Mouse (Mus musculus): ENCODE measurements around the gene Aida. TPM values are rescaled to one million over a fixed set of nuclear protein-coding genes. Genes with fewer than 3 reads are reported as not detected.
A peak's percentile ranks its signal among the peaks of the same experiment; 100 is the strongest.

Aida gene
- polyA plus RNA-seq, 1 experiment from 2014 or later: 25.0 TPM

GRCm38 (mm10) chr1:183368601-183369400 is 72.4 kb downstream of the Aida start:
- Histone ChIP-seq H3K9ac (ENCODE audit: low read length) (peak overlapping the region; percentile 89), H3K4me2 (ENCODE audit: low read depth, low read length) (peak overlapping the region; percentile 86), H3K4me3 (ENCODE audit: low read length) (peak overlapping the region; percentile 77)

GRCm38 (mm10) chr1:183369427-183370014 is 73.1 kb downstream of the Aida start, which contains the start of gene Mia3:
TSS of gene Mia3 (minus strand) at chr1:183369553.
- Histone ChIP-seq H3K4me2 (ENCODE audit: low read depth, low read length) (peak within 1 kb of the TSS; percentile 86), H3K36me3 (ENCODE audit: control insufficient read depth, insufficient read depth) (peaks cover 4% of the 10 kb centered on the region; the same call in 1 of the 2 replicates), H3K27ac (ENCODE audit: low read length) (peak within 1 kb of the TSS; percentile 53; the same call in 1 of the 2 replicates), H3K9me3 (replicated peaks; ENCODE audit: control insufficient read depth, low read length) (peaks cover under 1% of the 10 kb centered on the region), H3K9ac (ENCODE audit: low read length) (peak within 1 kb of the TSS; percentile 89), H3K4me3 (ENCODE audit: low read length) (peak within 1 kb of the TSS; percentile 77), H3K27me3 (ENCODE audit: control insufficient read depth, insufficient read depth, low read length) (no peaks in the 10 kb centered on the region), H3K4me1 (ENCODE audit: control insufficient read depth, insufficient read depth, low read length) (peaks cover 12% of the 10 kb centered on the region)
- under 1% methylated on average over 46 of the region's 51 CpGs for WGBS
- peak; percentile 99 for ATAC-seq (replicated peaks; ENCODE audit: extremely low read depth, insufficient read depth, low FRiP score)

More at GRCm38 (mm10) chr1:183368601-183369400, 72.4 kb downstream of the Aida start:
- peaks cover 12% of the 10 kb centered on the region for H3K4me1 ChIP-seq (ENCODE audit: control insufficient read depth, insufficient read depth, low read length)
- H3K27me3 ChIP-seq (ENCODE audit: control insufficient read depth, insufficient read depth, low read length): no peaks in the 10 kb centered on the region
- peaks cover 10% of the 10 kb centered on the region; the same call in 1 of the 2 replicates for H3K36me3 ChIP-seq (ENCODE audit: control insufficient read depth, insufficient read depth)
- peak overlapping the region; percentile 53; the same call in 1 of the 2 replicates for H3K27ac ChIP-seq (ENCODE audit: low read length)
- no peaks in the 10 kb centered on the region for H3K9me3 ChIP-seq (replicated peaks; ENCODE audit: control insufficient read depth, low read length)
- 2% methylated on average over 56 of the region's 56 CpGs for WGBS
- ATAC-seq (replicated peaks; ENCODE audit: extremely low read depth, insufficient read depth, low FRiP score): peak; percentile 71

GRCm38 (mm10) chr1:183374728-183375127 is 78.3 kb downstream of the Aida start:
- no peak overlapping the region for H3K4me2 ChIP-seq (ENCODE audit: low read depth, low read length)
- no peak overlapping the region for H3K4me3 ChIP-seq (ENCODE audit: low read length)
- no peaks in the 10 kb centered on the region for H3K27me3 ChIP-seq (ENCODE audit: control insufficient read depth, insufficient read depth, low read length)
- H3K9ac ChIP-seq (ENCODE audit: low read length): no peak overlapping the region
- ATAC-seq (replicated peaks; ENCODE audit: extremely low read depth, insufficient read depth, low FRiP score): no peak
- 73% methylated on average over 5 of the region's 5 CpGs for WGBS
- peaks cover 3% of the 10 kb centered on the region for H3K9me3 ChIP-seq (replicated peaks; ENCODE audit: control insufficient read depth, low read length)
- H3K36me3 ChIP-seq (ENCODE audit: control insufficient read depth, insufficient read depth): no peaks in the 10 kb centered on the region
- no peak overlapping the region for H3K27ac ChIP-seq (ENCODE audit: low read length)
- peaks cover 2% of the 10 kb centered on the region for H3K4me1 ChIP-seq (ENCODE audit: control insufficient read depth, insufficient read depth, low read length)

Other genes with a start within 250 kb of the Aida start
- gene Disp1, start 75.1 kb upstream of the Aida start, polyA plus RNA-seq (2015; fragmentation: Nextera tagmentation; extraction: Ambion mirVana): 9.9 and 10.3 TPM in 2 replicates
- 46.9 and 48.1 TPM in 2 replicates for gene Brox, start 679 bp downstream of the Aida start, polyA plus RNA-seq (2015; fragmentation: Nextera tagmentation; extraction: Ambion mirVana)
- 57.7 and 66.7 TPM in 2 replicates for gene Mia3, start 73.0 kb downstream of the Aida start, polyA plus RNA-seq (2015; fragmentation: Nextera tagmentation; extraction: Ambion mirVana)
- gene Taf1a, start 92.4 kb downstream of the Aida start, polyA plus RNA-seq (2015; fragmentation: Nextera tagmentation; extraction: Ambion mirVana): 13.3 and 15.0 TPM in 2 replicates
- 0.55 TPM in 1 of 2 replicates, not detected in the other for gene Hhipl2, start 121.6 kb downstream of the Aida start, polyA plus RNA-seq (2015; fragmentation: Nextera tagmentation; extraction: Ambion mirVana)